Mouse (Mus musculus) liver, adult 2 months (tissue): Measurements from ENCODE around the gene Schip1.

Source experiments
- CTCF ChIP-seq: fragments of 200-500 bp; IDR thresholded peaks from 2 replicates; pipeline ENCODE4 v1.5.1; 2011; ENCODE audit warnings: low read depth, low read length, control low read depth
- POLR2A ChIP-seq: fragments of 200-500 bp; IDR thresholded peaks from 2 replicates; pipeline ENCODE4 v1.6.1; 2011; ENCODE audit warnings: low read length, control low read depth; ENCODE audit not compliant: insufficient read depth; ENCODE audit errors: extremely low read depth

DNA sequence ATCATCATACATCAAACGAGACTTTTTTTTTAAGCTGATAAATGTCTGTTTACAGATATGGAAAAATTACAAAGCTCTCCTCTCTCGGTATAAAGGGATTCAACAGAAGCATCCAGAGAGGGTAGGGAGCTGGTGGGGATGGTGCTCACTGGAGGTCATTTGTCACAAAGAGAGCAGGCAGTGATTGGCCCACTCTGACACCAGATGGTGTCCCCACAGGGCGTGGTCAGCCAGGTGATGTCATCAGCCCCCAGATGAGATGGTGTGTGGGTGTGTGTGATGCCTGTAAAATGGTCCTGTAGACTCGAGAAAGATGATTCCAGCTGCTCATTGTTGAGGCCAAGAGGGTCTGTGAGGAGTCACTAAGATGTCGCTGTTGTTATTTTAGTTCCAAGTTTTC is 554.5 kb downstream of the Schip1 start:
- TF ChIP-seq CTCF: no peak
- TF ChIP-seq POLR2A: no peak
